Mouse (Mus musculus): ENCODE measurements around the gene Oaz2. TPM values are rescaled to one million over a fixed set of nuclear protein-coding genes. Genes with fewer than 3 reads are reported as not detected.

Gene Oaz2
- polyA plus RNA-seq, 1 experiment from 2014 or later = 263 TPM

- ATAC-seq (ENCODE audit: insufficient read depth, low FRiP score, low TSS enrichment) (no peak), DNase-seq (ENCODE audit: low spot score) (no peak)
- H3K36me3 ChIP-seq (ENCODE audit: control insufficient read depth, insufficient read depth, low read length) = peaks cover 15% of the 10 kb centered on the region
- no peak overlapping the region for H3K4me2 ChIP-seq (ENCODE audit: low read depth)
- no peaks in the 10 kb centered on the region for H3K4me1 ChIP-seq (ENCODE audit: control insufficient read depth, insufficient read depth, low read length)
- no peak overlapping the region for H3K27ac ChIP-seq (ENCODE audit: low read depth, low read length)
- H3K27me3 ChIP-seq (ENCODE audit: control insufficient read depth, insufficient read depth, low read length) = no peaks in the 10 kb centered on the region
- no peak overlapping the region for H3K9ac ChIP-seq (ENCODE audit: low read length)
- 77% methylated on average over 7 of the region's 7 CpGs for WGBS
- H3K4me3 ChIP-seq (ENCODE audit: low read depth, low read length) = no peak overlapping the region
- no peaks in the 10 kb centered on the region for H3K9me3 ChIP-seq (ENCODE audit: control insufficient read depth, low read length)
Observed at GRCm38 (mm10) chr9:65703241-65703640, 35.4 kb downstream of the Oaz2 start.

DNA sequence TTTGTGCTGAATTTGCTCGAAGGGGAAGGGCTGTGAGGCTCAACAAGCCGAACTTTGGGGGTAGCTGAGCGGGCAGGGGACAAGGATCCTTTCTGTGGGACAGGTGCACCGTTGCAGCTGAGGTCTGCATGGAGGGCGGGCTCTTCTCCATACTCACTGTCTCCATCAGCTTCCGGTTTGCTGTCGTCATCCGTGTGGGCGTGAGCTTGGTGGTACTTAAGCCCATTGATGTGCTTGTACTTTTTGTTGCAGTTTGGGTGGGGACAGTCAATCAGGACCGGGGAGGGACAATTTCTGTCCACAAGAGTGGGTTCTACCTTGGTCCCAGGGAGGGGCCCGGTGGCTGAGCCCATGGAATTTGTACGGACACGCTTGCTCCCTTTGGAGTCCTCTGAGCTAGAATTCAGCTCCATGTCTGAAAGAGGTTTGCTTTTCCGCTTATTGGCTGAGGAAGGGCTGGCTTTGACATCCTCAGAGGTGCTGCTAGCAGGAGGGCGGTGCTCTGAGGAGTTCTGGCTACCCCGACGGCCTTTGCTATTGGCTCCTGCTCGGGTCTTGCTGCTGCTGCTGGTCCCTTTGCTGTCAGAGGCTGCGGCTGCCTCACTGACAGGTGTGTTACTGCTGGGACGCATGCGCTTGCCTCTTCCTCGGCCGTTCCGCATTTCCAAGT is 36.3 kb downstream of the Oaz2 start:
- no peak overlapping the region for H3K27ac ChIP-seq (ENCODE audit: low read depth, low read length)
- H3K4me2 ChIP-seq (ENCODE audit: low read depth) = no peak overlapping the region
- peaks cover 13% of the 10 kb centered on the region for H3K36me3 ChIP-seq (ENCODE audit: control insufficient read depth, insufficient read depth, low read length)
- no peaks in the 10 kb centered on the region for H3K4me1 ChIP-seq (ENCODE audit: control insufficient read depth, insufficient read depth, low read length)
- no peak overlapping the region for H3K4me3 ChIP-seq (ENCODE audit: low read depth, low read length)
- no peaks in the 10 kb centered on the region for H3K9me3 ChIP-seq (ENCODE audit: control insufficient read depth, low read length)
- no peak for DNase-seq (ENCODE audit: low spot score)
- H3K9ac ChIP-seq (ENCODE audit: low read length) = no peak overlapping the region
- H3K27me3 ChIP-seq (ENCODE audit: control insufficient read depth, insufficient read depth, low read length) = no peaks in the 10 kb centered on the region
- no peak for ATAC-seq (ENCODE audit: insufficient read depth, low FRiP score, low TSS enrichment)
- 91% methylated on average over 24 of the region's 24 CpGs for WGBS

GRCm38 (mm10) chr9:65718195-65718594 is 50.4 kb downstream of the Oaz2 start:
- H3K27me3 ChIP-seq (ENCODE audit: control insufficient read depth, insufficient read depth, low read length) = no peaks in the 10 kb centered on the region
- no peak overlapping the region for H3K27ac ChIP-seq (ENCODE audit: low read depth, low read length)
- no peak overlapping the region for H3K9ac ChIP-seq (ENCODE audit: low read length)
- H3K9me3 ChIP-seq (ENCODE audit: control insufficient read depth, low read length) = no peaks in the 10 kb centered on the region
- H3K4me3 ChIP-seq (ENCODE audit: low read depth, low read length) = no peak overlapping the region
- peaks cover 6% of the 10 kb centered on the region for H3K4me1 ChIP-seq (ENCODE audit: control insufficient read depth, insufficient read depth, low read length)
- H3K4me2 ChIP-seq (ENCODE audit: low read depth) = no peak overlapping the region
- DNase-seq (ENCODE audit: low spot score) (no peak), ATAC-seq (ENCODE audit: insufficient read depth, low FRiP score, low TSS enrichment) (no peak)
- WGBS = 91% methylated on average over 5 of the region's 5 CpGs
- H3K36me3 ChIP-seq (ENCODE audit: control insufficient read depth, insufficient read depth, low read length) = no peaks in the 10 kb centered on the region

GRCm38 (mm10) chr9:65721161-65721566 is 53.4 kb downstream of the Oaz2 start:
- H3K9ac ChIP-seq (ENCODE audit: low read length) = no peak overlapping the region
- no peak overlapping the region for H3K4me2 ChIP-seq (ENCODE audit: low read depth)
- H3K36me3 ChIP-seq (ENCODE audit: control insufficient read depth, insufficient read depth, low read length) = no peaks in the 10 kb centered on the region
- H3K9me3 ChIP-seq (ENCODE audit: control insufficient read depth, low read length) = no peaks in the 10 kb centered on the region
- 33% methylated on average over 10 of the region's 10 CpGs for WGBS
- peaks cover 14% of the 10 kb centered on the region for H3K4me1 ChIP-seq (ENCODE audit: control insufficient read depth, insufficient read depth, low read length)
- DNase-seq (ENCODE audit: low spot score) (no peak), ATAC-seq (ENCODE audit: insufficient read depth, low FRiP score, low TSS enrichment) (no peak)
- H3K27ac ChIP-seq (ENCODE audit: low read depth, low read length) = no peak overlapping the region
- no peak overlapping the region for H3K4me3 ChIP-seq (ENCODE audit: low read depth, low read length)
- H3K27me3 ChIP-seq (ENCODE audit: control insufficient read depth, insufficient read depth, low read length) = no peaks in the 10 kb centered on the region

DNA sequence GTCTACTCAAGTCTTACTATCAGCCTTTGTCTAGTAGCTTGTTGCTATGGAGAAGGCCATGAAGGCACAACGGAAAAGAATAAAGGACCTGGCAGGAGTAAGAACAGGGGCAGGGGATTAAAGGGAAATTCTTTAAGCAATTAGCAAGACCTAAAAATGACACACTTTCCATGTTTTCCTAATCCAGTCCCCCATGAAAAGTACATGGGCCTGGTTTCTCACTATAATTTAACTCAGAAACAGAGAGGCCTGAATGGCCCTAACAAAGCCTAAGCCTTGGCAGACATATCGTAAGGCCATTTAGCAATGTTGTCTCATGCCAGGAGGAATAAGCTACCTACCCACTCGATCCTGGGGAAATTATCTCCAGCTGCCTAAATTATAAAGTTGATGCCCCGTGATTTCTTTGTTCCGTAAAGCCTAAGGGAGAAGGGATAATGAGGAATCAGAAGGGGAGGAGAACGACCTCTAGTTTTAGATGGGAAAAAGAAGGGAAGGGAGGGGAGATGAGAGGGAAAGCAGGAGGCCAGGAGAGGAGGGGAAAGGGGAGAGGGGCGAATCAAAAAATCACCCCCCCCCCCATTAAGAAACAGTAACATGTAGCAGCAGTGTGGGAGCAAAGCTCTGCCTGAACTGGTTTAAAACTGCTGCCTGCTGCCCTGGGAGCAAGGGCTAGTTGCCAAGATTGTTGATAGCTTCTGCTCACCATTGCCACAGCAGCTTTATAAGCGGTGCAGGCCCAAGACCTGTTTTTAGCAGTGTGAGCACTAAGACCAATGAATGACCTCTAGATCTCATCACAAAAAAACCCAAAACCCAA is 56.9 kb downstream of the Oaz2 start:
- no peak overlapping the region for H3K4me3 ChIP-seq (ENCODE audit: low read depth, low read length)

GRCm38 (mm10) chr9:65725291-65725622 is 57.5 kb downstream of the Oaz2 start:
- ATAC-seq (ENCODE audit: insufficient read depth, low FRiP score, low TSS enrichment) (no peak), DNase-seq (ENCODE audit: low spot score) (no peak)
- peaks cover 14% of the 10 kb centered on the region for H3K4me1 ChIP-seq (ENCODE audit: control insufficient read depth, insufficient read depth, low read length)
- H3K4me2 ChIP-seq (ENCODE audit: low read depth) = no peak overlapping the region
- peak overlapping the region; percentile 17; the same call in 1 of the 2 replicates for H3K27ac ChIP-seq (ENCODE audit: low read depth, low read length)
- no peak overlapping the region for H3K9ac ChIP-seq (ENCODE audit: low read length)
- no peak overlapping the region for H3K4me3 ChIP-seq (ENCODE audit: low read depth, low read length)
- whole genome bisulfite sequencing = 70% methylated on average over 4 of the region's 4 CpGs
- H3K9me3 ChIP-seq (ENCODE audit: control insufficient read depth, low read length) = no peaks in the 10 kb centered on the region
- H3K36me3 ChIP-seq (ENCODE audit: control insufficient read depth, insufficient read depth, low read length) = no peaks in the 10 kb centered on the region
- no peaks in the 10 kb centered on the region for H3K27me3 ChIP-seq (ENCODE audit: control insufficient read depth, insufficient read depth, low read length)

More for the DNA sequence above, 56.9 kb downstream of the Oaz2 start:
- DNase-seq (ENCODE audit: low spot score) (no peak), ATAC-seq (ENCODE audit: insufficient read depth, low FRiP score, low TSS enrichment) (no peak)
- Histone ChIP-seq H3K9me3 (ENCODE audit: control insufficient read depth, low read length) (no peaks in the 10 kb centered on the region), H3K27me3 (ENCODE audit: control insufficient read depth, insufficient read depth, low read length) (no peaks in the 10 kb centered on the region), H3K36me3 (ENCODE audit: control insufficient read depth, insufficient read depth, low read length) (no peaks in the 10 kb centered on the region), H3K27ac (ENCODE audit: low read depth, low read length) (peak overlapping the region; percentile 24; the same call in 1 of the 2 replicates), H3K4me1 (ENCODE audit: control insufficient read depth, insufficient read depth, low read length) (peaks cover 14% of the 10 kb centered on the region), H3K9ac (ENCODE audit: low read length) (no peak overlapping the region), H3K4me2 (ENCODE audit: low read depth) (no peak overlapping the region)
- WGBS = 55% methylated on average over 8 of the region's 8 CpGs

GRCm38 (mm10) chr9:65726431-65726830 is 58.6 kb downstream of the Oaz2 start:
- no peaks in the 10 kb centered on the region for H3K27me3 ChIP-seq (ENCODE audit: control insufficient read depth, insufficient read depth, low read length)
- WGBS = 96% methylated on average over 3 of the region's 3 CpGs
- DNase-seq (ENCODE audit: low spot score) (no peak), ATAC-seq (ENCODE audit: insufficient read depth, low FRiP score, low TSS enrichment) (no peak)
- H3K9ac ChIP-seq (ENCODE audit: low read length) = no peak overlapping the region
- H3K36me3 ChIP-seq (ENCODE audit: control insufficient read depth, insufficient read depth, low read length) = no peaks in the 10 kb centered on the region
- no peak overlapping the region for H3K27ac ChIP-seq (ENCODE audit: low read depth, low read length)
- no peak overlapping the region for H3K4me3 ChIP-seq (ENCODE audit: low read depth, low read length)
- H3K9me3 ChIP-seq (ENCODE audit: control insufficient read depth, low read length) = no peaks in the 10 kb centered on the region
- no peak overlapping the region for H3K4me2 ChIP-seq (ENCODE audit: low read depth)
- peaks cover 9% of the 10 kb centered on the region for H3K4me1 ChIP-seq (ENCODE audit: control insufficient read depth, insufficient read depth, low read length)

GRCm38 (mm10) chr9:65727491-65727890 is 59.7 kb downstream of the Oaz2 start:
- H3K27me3 ChIP-seq (ENCODE audit: control insufficient read depth, insufficient read depth, low read length) = no peaks in the 10 kb centered on the region
- no peaks in the 10 kb centered on the region for H3K9me3 ChIP-seq (ENCODE audit: control insufficient read depth, low read length)
- WGBS = 89% methylated on average over 4 of the region's 4 CpGs
- ATAC-seq (ENCODE audit: insufficient read depth, low FRiP score, low TSS enrichment) (no peak), DNase-seq (ENCODE audit: low spot score) (no peak)
- H3K4me3 ChIP-seq (ENCODE audit: low read depth, low read length) = no peak overlapping the region
- H3K4me1 ChIP-seq (ENCODE audit: control insufficient read depth, insufficient read depth, low read length) = peaks cover 8% of the 10 kb centered on the region
- H3K27ac ChIP-seq (ENCODE audit: low read depth, low read length) = no peak overlapping the region
- no peaks in the 10 kb centered on the region; the same call in 1 of the 2 replicates for H3K36me3 ChIP-seq (ENCODE audit: control insufficient read depth, insufficient read depth, low read length)
- no peak overlapping the region for H3K4me2 ChIP-seq (ENCODE audit: low read depth)
- H3K9ac ChIP-seq (ENCODE audit: low read length) = no peak overlapping the region

- H3K4me3 ChIP-seq (ENCODE audit: low read depth, low read length) = no peak overlapping the region
- no peak overlapping the region for H3K9ac ChIP-seq (ENCODE audit: low read length)
- no peaks in the 10 kb centered on the region for H3K27me3 ChIP-seq (ENCODE audit: control insufficient read depth, insufficient read depth, low read length)
- no peak overlapping the region for H3K4me2 ChIP-seq (ENCODE audit: low read depth)
- 95% methylated on average over 6 of the region's 6 CpGs for WGBS
- DNase-seq (ENCODE audit: low spot score) = no peak
- no peaks in the 10 kb centered on the region; the same call in 1 of the 2 replicates for H3K36me3 ChIP-seq (ENCODE audit: control insufficient read depth, insufficient read depth, low read length)
- ATAC-seq (ENCODE audit: insufficient read depth, low FRiP score, low TSS enrichment) = no peak
- H3K4me1 ChIP-seq (ENCODE audit: control insufficient read depth, insufficient read depth, low read length) = peaks cover 8% of the 10 kb centered on the region
- H3K9me3 ChIP-seq (ENCODE audit: control insufficient read depth, low read length) = no peaks in the 10 kb centered on the region
- H3K27ac ChIP-seq (ENCODE audit: low read depth, low read length) = no peak overlapping the region
Observed at GRCm38 (mm10) chr9:65728588-65728987, 60.8 kb downstream of the Oaz2 start.
